Mouse (Mus musculus): ENCODE measurements around the gene Aco2. TPM values are rescaled to one million over a fixed set of nuclear protein-coding genes. Genes with fewer than 3 reads are reported as not detected.

Aco2 gene
- total RNA-seq, 2 experiments from 2014 or later, result 2,060 to 2,092 TPM

GRCm38 (mm10) chr15:81939157-81939715, 67.1 kb downstream of the Aco2 start:
- DNase-seq (ENCODE audit: low spot score), result no peak
- intact Hi-C loops (cut with DNase I), result loop anchor here (2.0 kb wide), 1 partner anchor 50 kb away; no protein-coding TSS in a partner anchor

DNA sequence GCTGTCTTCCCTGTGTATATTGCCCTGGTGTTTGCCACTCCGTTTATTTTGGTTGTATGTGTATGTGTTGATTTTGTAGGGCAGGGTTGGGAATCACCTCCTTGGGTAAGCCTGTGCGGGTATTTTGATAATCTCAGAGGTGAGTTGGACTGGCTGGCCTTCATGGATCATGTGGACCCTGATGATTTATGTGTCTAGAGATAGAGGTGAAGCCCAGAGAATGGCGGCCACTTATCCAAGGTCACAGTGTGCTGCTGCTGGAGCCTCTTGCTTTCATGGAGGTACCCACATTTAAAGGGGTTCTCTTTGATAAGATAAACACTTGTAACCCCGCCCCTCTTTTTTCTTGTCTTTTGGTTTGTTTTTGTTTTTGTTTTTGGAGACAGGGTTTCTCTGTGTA, 67.7 kb downstream of the Aco2 start:
- DNase-seq (ENCODE audit: low spot score), result no peak
- intact Hi-C loops (cut with DNase I), result loop anchor here (2.0 kb wide), 1 partner anchor 49 kb away; no protein-coding TSS in a partner anchor

GRCm38 (mm10) chr15:81940219-81940618, 68.1 kb downstream of the Aco2 start:
- intact Hi-C loops (cut with DNase I), result no loop called here
- DNase-seq (ENCODE audit: low spot score), result no peak

GRCm38 (mm10) chr15:81941010-81941409, 68.9 kb downstream of the Aco2 start:
- intact Hi-C loops (cut with DNase I), result no loop called here
- no peak for DNase-seq (ENCODE audit: low spot score)

DNA sequence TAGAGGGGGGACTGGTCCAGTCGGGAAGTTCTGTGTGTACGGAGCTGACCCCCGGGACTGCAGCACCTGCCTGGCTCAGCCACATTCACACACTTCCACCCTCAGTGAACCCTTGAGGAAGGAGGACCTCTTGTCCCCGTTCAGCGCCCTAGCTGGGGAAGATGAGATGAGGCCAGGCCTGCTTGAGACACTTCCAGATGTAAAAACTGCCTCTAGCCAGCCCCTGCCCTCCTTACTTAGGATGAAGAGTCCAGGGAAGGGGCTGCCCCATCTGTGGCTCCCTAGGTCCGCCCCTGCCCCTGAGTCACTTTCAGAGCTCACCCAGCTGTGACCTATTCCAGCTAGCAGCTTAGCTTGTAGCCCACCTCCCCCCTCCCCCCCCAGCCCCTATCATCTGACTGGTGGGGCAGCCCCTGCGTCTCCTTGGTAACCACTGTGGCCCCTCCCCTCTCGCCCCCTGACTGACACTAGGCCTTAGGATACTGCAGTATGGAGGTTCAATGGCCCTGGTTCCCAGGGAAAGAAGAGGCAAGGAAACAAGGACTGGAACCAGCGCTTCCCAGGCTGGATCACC, 71.2 kb downstream of the Aco2 start:
- intact Hi-C loops (cut with DNase I), result no loop called here
- DNase-seq (ENCODE audit: low spot score), result no peak

GRCm38 (mm10) chr15:81949076-81949475, 77.0 kb downstream of the Aco2 start:
- intact Hi-C loops (cut with DNase I), result no loop called here
- DNase-seq (ENCODE audit: low spot score), result no peak

DNA sequence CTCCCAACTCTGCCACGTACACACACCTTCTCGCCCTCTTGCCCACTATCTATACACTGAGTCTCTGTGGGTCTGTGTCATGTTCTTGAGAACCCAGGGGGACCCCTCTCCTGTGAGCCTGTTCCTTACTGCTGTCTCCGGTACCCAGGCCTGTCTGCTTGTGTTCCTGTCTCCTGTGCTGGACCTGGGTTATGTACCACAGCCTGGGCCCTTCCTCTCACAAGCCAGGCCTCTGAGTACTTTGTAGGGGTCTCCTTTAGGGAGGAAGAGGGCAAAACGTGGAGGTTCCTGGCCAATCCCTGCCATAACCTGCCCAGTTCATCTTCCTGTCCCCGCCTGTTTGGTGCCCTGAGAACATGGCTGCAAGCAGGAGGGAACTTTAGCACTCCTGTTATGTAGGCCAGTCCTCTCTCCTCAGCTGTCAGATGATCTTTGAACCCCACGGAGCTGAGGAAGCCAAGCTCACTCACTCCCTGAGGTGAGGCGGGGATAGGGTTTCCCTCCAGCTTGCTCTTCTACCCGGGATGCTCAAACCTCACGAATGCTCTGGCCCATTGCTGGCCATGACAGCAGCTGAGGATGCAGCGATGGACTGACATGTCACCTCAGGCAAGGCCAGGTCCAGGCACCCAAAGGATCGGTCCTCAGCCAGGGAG, 77.5 kb downstream of the Aco2 start:
- DNase-seq (ENCODE audit: low spot score), result no peak
- intact Hi-C loops (cut with DNase I), result no loop called here

GRCm38 (mm10) chr15:81950716-81951115, 78.6 kb downstream of the Aco2 start:
- intact Hi-C loops (cut with DNase I), result no loop called here
- no peak for DNase-seq (ENCODE audit: low spot score)

DNA sequence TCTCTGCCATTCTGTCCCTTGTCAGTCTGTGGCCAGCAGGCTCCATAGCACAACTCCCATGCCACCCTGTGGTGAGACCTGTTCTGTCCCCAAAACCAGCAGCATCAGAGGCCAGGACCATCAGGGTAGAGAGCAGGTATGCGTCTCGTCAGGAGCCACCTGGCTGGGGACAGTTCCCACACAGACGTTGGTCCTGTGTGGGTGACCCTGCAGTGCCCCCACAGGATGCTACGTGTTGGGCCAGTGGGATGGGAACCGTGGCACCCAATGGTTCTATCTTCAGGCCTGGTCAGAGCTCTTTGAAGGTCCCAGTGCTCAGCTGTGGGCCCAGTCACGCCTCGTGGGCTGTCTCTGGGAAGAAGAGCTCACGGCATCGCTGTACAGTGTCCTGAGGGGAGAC, 79.0 kb downstream of the Aco2 start:
- no peak for DNase-seq (ENCODE audit: low spot score)
- intact Hi-C loops (cut with DNase I), result no loop called here

DNA sequence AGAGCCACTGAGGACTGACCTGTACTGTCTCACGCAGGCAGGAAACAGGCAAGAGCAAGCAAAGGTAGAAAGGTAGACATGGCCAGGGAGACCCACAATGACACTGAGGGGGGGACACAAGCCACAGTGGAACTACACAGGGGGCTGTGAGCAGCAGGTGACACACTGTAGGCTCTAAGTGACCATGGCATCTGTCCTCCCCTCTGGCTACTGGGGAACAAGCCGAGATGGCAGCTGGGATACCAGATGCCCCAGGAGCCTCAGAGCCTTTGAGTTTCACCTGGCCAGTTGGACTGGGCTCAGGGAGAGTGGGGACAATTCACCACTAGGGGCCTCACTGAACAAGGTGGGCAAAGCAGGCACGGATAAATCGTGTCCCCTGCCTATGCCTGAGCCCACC, 80.2 kb downstream of the Aco2 start:
- DNase-seq (ENCODE audit: low spot score), result no peak
- intact Hi-C loops (cut with DNase I), result no loop called here

GRCm38 (mm10) chr15:81954151-81954583, 82.1 kb downstream of the Aco2 start:
- intact Hi-C loops (cut with DNase I), result no loop called here
- no peak for DNase-seq (ENCODE audit: low spot score)

GRCm38 (mm10) chr15:81954716-81955115, 82.6 kb downstream of the Aco2 start:
- intact Hi-C loops (cut with DNase I), result no loop called here
- DNase-seq (ENCODE audit: low spot score), result no peak

- intact Hi-C loops (cut with DNase I), result no loop called here
Observed at GRCm38 (mm10) chr15:81955414-81955813, 83.3 kb downstream of the Aco2 start.

GRCm38 (mm10) chr15:81956457-81956856, 84.3 kb downstream of the Aco2 start:
- DNase-seq (ENCODE audit: low spot score), result no peak
- intact Hi-C loops (cut with DNase I), result no loop called here

More at GRCm38 (mm10) chr15:81955414-81955813, 83.3 kb downstream of the Aco2 start:
- DNase-seq (ENCODE audit: low spot score), result no peak

DNA sequence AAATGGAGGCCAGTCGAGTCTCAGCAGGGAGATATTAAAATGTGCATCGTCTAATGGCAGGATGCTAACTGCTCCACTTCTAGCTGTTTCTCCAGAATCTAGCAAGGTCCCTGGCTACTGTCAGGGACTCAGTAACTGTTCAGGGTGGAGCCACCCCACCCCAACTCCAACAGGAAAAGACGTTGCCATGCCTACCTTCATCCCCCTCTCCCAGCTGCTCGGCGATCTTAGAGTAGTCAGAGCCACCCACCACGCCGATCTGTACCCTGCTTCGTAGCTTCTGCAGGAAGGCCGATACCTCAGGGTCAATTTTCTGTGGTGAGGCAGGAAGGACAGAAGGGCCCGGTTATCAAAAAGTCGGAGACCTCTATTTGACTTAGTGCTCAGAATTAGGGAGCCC, 85.5 kb downstream of the Aco2 start:
- no peak for DNase-seq (ENCODE audit: low spot score)
- intact Hi-C loops (cut with DNase I), result no loop called here

DNA sequence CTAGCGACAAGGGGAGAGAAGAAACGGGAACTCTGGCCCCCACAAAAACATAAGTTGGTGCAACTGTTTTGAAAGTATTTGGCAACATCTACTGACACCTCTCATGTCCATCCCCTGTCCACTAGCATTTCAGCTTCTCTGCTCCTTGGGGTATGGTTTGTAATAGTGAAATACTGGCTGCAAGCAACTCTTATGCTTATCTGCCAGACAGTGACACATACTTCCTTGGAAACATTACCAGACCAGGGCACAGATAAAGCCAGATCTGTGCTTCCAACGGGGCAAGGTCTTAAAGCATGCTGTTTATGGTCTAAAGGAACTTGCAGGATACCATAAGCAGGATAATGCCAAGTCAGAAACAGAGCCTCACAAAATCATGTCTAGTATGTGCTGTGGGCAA, 86.8 kb downstream of the Aco2 start:
- intact Hi-C loops (cut with DNase I), result loop anchor here (2.0 kb wide), 1 partner anchor 82 kb away; no protein-coding TSS in a partner anchor

GRCm38 (mm10) chr15:81960171-81961077, 88.3 kb downstream of the Aco2 start, which contains the start of gene Pmm1:
Gene Pmm1 (minus strand): TSS chr15:81960930.
- DNase-seq (ENCODE audit: low spot score), result peak; percentile 94
- intact Hi-C loops (cut with DNase I), result loop anchor here (1.0 kb wide), 1 partner anchor 29 kb away; no protein-coding TSS in a partner anchor

More for the DNA sequence above, 86.8 kb downstream of the Aco2 start:
- no peak for DNase-seq (ENCODE audit: low spot score)

GRCm38 (mm10) chr15:81961078-81961451, 89.0 kb downstream of the Aco2 start:
- DNase-seq (ENCODE audit: low spot score), result no peak
- intact Hi-C loops (cut with DNase I), result no loop called here

GRCm38 (mm10) chr15:81964262-81964661, 92.2 kb downstream of the Aco2 start:
- no peak for DNase-seq (ENCODE audit: low spot score)
- intact Hi-C loops (cut with DNase I), result no loop called here
